Mouse (Mus musculus): Measurements from ENCODE around the gene 2310033P09Rik.
A peak's percentile ranks its signal among the peaks of the same experiment; 100 is the strongest.

Gene 2310033P09Rik

GRCm38 (mm10) chr11:59208153-59208831 is at the start of gene 2310033P09Rik:
2310033P09Rik (plus strand) TSS chr11:59208321.
- peak; percentile 96 for DNase-seq

GRCm38 (mm10) chr11:59159099-59159498 is 49.0 kb upstream of the 2310033P09Rik start:
- DNase-seq = no peak

GRCm38 (mm10) chr11:59159558-59159957 is 48.6 kb upstream of the 2310033P09Rik start:
- no peak for DNase-seq

GRCm38 (mm10) chr11:59161398-59161797 is 46.7 kb upstream of the 2310033P09Rik start:
- DNase-seq = no peak

GRCm38 (mm10) chr11:59162443-59163254 is 45.5 kb upstream of the 2310033P09Rik start:
- DNase-seq = no peak

GRCm38 (mm10) chr11:59163255-59164236 is 44.6 kb upstream of the 2310033P09Rik start, which contains the start of gene Iba57:
Iba57 (minus strand) TSS chr11:59163739.
- DNase-seq = peak; percentile 100

GRCm38 (mm10) chr11:59164384-59164783 is 43.7 kb upstream of the 2310033P09Rik start:
- DNase-seq = peak; percentile 53

GRCm38 (mm10) chr11:59165616-59166241 is 42.4 kb upstream of the 2310033P09Rik start:
- DNase-seq = no peak

- no peak for DNase-seq
These were observed 38.3 kb upstream of the 2310033P09Rik start for GRCm38 (mm10) chr11:59169807-59170206.

- no peak for DNase-seq
These were observed 37.6 kb upstream of the 2310033P09Rik start for GRCm38 (mm10) chr11:59170549-59170948.

- no peak for DNase-seq
These were observed 33.8 kb upstream of the 2310033P09Rik start for GRCm38 (mm10) chr11:59174189-59174838.

- DNase-seq = no peak
These were observed 31.6 kb upstream of the 2310033P09Rik start for GRCm38 (mm10) chr11:59176475-59176874.

- DNase-seq = no peak
These were observed 31.2 kb upstream of the 2310033P09Rik start for GRCm38 (mm10) chr11:59176921-59177320.

- no peak for DNase-seq
These were observed 25.2 kb upstream of the 2310033P09Rik start, which contains the start of gene Gjc2 for GRCm38 (mm10) chr11:59182864-59183331. Gjc2 (minus strand) TSS chr11:59183213.

- no peak for DNase-seq
These were observed 24.3 kb upstream of the 2310033P09Rik start for GRCm38 (mm10) chr11:59183821-59184220.

- no peak for DNase-seq
These were observed 22.6 kb upstream of the 2310033P09Rik start for GRCm38 (mm10) chr11:59185490-59185889.

GRCm38 (mm10) chr11:59187706-59188105 is 20.4 kb upstream of the 2310033P09Rik start:
- DNase-seq = no peak

GRCm38 (mm10) chr11:59191231-59192058 is 16.7 kb upstream of the 2310033P09Rik start:
- DNase-seq = peak; percentile 93

- no peak for DNase-seq
These were observed 16.1 kb upstream of the 2310033P09Rik start, which contains the start of gene Guk1 for GRCm38 (mm10) chr11:59192059-59192386. Guk1 (minus strand) TSS chr11:59192212.

GRCm38 (mm10) chr11:59196230-59196629 is 11.9 kb upstream of the 2310033P09Rik start:
- no peak for DNase-seq

Measured in cerebellum, adult 9-11 months (tissue).